Mouse (Mus musculus): ENCODE results near the gene Shtn1.

Gene Shtn1

DNA sequence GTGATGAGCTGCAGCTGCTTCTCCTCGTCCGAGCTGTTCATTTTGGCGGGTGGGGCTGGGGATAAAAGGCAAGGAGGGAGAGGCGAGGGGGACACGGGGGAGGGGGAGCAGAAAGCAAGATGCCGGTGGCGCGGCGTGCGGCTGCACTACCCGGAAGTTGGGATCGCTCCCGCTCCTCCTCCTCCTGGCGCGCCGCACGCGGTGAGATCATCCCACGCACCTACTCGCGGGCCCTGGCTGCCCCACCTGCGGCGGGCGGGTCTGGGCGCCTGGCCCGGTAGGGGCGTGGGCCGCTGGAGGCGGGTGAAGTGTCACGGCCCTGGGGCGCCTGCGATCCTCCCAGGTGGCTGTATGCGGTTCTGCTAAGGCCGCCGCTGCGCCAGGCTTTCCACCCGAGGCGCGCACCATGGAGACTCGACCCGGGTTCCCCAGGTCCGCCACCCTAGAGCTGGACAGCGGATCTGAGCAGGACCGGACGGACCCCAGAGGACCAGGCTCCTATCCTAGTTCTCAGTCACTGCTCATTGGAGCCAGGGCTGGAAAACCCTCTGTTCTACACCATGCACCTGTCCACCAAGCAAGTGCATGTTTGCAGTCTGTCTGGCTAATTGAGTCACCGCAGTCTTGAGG is at the start of gene Shtn1:
Shtn1 (minus strand) TSS at position 629 of the 630 bp plus-strand sequence.
- no peak for DNase-seq (ENCODE audit: low spot score in 2 of 2)

DNA sequence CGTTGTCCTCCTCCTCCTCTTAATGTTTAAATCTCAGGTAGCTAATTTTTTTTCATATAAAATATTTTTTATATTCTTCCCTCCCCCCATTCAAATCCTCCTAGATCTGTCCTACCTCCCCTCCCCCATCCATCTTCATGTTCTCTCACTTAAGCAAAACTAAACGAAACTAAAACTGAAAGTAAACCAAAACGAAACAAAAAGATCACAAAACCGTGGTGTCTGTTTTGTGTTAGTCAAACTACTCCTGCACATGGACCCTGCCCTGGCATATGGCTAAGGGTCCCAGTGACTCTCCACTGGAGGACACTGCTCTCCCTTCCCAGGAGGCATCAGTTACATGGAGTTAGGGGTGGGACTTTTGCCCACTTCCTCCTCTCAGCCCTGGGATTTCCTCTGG is 38.3 kb upstream of the Shtn1 start:
- DNase-seq (ENCODE audit: low spot score in 2 of 2) = no peak

DNA sequence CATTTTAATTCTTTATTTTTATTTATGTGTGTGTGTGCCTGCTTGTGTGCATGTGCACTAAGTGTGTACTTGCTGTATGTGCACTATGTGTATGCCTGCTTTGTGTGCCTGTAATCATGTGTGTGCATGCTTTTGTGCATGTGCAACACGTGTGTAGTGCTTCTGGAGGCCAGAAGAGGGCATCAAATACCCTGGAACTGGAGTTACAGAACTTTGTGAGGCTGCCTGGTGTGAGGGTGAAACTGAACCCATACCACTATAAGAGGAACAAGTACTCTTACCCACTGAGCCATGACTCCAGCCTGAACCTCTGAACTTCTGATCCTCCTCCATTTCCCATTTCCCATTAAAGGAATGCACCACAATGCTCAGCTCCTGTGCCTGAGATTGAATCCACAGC is 34.0 kb upstream of the Shtn1 start:
- DNase-seq (ENCODE audit: low spot score in 2 of 2) = no peak

DNA sequence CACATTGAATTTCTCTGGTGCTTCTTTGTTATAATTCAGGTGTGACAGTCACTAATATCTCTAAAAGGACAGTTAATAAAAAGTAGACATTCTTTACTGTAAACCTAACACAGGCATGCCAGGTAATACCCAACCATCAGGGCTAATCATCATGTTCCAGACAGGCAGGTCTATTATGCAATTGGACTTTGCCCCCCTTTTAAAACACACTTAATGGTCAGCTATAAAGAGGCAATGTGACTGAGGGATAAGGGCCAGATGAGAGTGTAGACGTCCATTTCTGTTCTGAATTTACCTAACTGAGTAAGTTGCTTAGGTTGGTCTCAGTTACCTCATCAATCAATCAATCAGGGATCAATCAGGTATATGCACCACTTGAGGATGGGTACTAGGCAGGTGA is 22.4 kb upstream of the Shtn1 start:
- no peak for DNase-seq (ENCODE audit: low spot score in 2 of 2)

DNA sequence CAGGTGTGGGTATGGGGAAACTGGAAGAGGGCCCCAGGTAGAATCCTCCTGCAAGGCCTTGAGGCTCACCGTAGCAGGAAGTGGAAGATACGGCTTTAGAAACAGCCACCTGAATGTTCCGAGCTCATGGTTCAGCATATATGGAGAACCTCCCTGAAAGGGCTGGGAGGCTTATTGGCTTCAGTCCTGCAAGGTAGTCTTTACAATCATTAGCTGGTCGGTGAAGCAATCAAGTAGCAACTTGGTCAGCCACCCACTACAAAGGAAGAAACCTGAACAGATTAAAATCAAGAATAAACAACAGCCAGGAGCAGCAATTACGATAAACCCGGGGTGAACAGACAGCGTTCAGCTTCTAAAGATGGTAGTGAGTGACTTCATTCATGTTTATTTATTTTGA is 16.4 kb upstream of the Shtn1 start:
- DNase-seq (ENCODE audit: low spot score in 2 of 2) = no peak

DNA sequence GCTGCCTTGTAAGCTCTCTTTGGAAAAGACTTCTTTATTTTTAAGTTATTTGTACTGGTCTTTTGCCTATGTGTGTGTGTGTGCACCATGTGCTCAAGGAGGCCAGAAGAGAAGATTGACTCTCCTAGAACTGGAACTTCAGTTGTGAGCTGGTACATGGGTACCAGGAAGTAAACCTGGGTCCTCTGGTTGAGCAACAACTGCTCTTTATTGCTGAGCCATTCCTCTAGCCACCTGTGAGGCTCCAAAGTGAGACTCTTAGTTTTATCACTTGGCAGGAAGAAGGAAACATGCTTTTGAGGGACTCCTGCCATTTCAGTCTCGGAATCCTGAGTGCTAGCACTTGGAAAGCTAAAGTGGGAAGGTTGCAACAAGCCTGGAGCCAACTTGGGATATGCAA is 14.4 kb upstream of the Shtn1 start:
- DNase-seq (ENCODE audit: low spot score in 2 of 2) = no peak

DNA sequence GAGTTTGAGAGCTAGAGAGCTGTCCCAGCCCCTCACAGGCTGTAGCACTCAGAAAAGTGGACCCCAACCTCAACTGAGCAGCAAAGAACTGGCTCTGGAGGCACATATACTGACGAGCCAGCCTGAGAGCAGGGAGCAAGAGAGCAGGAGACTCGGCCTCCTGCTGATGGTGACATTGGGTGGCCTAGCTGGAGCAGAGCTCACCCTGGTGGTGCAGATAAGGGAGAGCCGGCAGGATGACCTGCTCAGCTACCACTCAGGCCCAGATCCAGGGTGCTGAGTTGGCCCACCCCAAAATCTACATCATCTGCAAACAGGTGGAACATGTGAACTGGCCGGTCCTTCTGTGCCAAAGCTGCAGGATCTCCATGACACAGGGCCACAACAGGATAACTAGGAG is 8.4 kb upstream of the Shtn1 start:
- no peak for DNase-seq (ENCODE audit: low spot score in 2 of 2)

DNA sequence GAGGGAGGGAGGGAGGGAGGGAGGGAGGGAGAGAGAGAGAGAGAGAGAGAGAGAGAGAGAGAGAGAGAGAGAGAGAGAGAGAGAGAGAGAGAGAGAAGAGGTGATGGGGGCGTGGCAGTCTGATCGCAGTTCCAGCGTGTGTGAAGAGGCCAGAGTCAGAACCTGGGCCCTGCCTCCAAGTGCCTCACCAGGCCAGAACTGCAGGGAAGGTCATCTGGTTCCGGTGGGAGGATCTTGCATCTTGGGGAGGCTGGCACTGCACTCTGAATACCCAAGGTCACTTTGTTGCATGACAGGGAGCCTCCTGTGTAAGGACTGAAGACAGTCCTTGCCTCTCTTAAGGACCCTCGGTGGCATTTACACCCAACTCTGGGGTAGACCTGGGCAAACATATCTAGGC is 231 bp upstream of the Shtn1 start:
- no peak for DNase-seq (ENCODE audit: low spot score in 2 of 2)

DNA sequence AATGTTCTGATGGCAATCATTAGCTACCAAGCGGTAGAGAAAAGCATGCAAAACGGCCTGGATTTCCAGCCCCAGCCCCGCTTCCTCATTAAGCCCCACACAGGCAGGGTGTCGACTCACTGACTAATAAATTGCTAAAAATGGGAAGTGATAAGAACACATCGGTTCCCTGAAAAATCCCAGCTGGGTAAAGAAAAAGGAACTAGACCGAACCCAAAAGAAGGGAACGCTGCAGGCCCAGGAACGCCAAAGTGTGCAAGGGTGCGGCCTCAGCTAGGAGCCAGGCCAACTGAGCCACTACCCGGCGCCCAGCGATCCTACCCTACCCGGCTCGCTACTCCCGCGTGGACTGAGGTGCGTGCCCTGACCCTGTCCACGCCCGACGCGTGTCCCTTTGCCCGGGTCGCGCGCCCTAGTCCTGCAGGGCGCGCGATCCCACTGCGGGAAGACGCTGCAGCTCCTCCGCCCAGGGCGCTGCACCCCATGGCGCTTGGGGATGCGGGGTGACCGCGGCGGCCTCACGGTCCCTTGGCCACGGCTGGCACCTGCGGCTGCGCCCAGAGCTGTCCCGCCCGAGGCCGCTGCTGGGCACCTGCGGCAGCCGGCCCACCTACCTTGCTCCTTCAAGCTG is 944 bp downstream of the Shtn1 start:
- no peak for DNase-seq (ENCODE audit: low spot score in 2 of 2)

DNA sequence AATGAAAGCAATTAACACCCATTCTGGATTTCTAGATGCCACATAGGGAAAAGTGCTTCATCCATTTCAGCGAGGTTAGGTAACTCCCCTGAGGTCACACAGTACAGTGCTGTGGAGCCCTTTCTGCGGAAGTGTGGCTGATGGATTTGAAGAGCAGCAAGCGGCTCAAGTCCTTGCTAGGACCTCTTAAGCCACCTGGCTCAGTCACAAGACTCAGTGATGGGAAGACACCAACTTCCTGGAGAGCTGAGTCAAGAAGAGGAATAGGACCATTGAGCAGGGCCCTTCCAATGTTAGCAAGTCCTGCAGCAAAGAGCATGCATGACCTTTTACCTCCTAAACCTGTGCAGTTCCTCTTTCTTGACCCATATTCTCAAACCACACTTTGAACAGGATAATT is 1.5 kb downstream of the Shtn1 start:
- DNase-seq (ENCODE audit: low spot score in 2 of 2) = no peak

DNA sequence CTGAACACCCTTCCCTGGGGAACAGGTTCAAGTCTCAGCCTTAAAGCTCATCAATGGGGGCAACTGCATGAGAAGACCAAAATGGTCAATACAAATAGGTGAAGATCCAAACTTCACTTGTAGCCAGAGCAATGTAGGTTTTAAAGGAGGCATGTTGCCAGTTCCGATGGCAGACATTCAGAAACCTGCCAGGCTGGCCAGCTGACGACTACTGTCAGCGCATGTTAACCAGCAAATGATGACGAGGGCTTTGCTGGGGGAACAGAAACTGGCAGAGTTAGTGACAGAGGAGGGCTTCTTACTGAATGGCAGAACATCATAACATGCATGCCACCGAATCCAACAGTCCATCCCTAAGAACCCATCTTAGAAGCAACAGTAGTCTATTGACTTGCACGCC is 2.9 kb downstream of the Shtn1 start:
- DNase-seq (ENCODE audit: low spot score in 2 of 2) = no peak

DNA sequence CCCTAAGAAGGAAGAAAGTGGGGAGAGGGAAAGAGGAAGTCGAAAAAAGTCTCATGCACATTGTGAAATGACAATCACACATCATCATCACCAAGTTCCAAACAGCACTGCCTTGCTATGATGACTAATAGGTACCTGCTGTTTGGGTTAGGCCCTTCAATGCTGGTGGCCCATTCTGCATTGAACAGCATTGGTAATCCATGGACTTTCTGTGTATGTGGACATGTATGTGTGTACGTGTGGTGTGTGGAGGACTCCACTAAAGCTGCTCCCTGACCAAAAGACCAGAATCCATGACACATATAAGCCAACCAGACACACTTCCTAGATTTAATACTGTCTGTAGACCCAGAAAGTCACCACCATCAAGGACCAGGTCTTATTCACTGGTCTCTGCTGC is 3.9 kb downstream of the Shtn1 start:
- no peak for DNase-seq (ENCODE audit: low spot score in 2 of 2)

DNA sequence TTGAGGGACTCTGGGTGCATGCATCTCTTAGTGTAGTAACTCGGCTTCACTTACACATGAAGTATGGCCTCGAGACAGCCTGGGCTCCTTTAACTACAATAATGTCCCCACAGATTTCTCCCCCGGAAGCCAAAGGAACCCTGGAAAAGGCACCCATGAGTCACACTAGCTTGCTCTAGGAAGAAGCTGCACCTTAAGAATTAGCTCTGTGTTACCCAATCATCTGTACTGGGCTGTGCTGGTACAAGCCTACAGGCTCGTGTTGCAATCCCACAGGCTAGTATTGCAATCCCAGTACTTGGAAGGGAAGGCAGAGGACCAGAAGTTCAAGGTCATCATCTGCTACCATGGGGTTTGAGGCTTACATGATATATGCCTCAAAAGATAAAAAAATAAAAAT is 4.5 kb downstream of the Shtn1 start:
- DNase-seq (ENCODE audit: low spot score in 2 of 2) = no peak

DNA sequence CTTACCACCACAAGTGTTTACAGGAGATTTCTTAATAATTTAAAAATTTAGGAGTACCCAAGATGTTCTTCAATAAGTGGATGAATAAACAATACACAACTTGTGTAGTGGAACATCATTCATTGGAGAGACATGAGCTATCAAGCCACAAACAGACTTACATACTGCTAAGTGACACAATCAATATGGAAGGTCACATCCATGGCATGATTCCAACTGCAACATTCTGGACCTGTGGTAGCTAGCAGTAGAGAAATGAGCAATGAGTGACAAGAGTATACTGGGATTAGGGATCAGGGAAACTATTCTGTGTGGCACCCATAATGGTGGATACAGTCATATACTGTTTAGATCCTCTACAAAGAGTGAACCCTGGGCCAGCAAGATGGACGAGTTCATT is 8.2 kb downstream of the Shtn1 start:
- no peak for DNase-seq (ENCODE audit: low spot score in 2 of 2)

DNA sequence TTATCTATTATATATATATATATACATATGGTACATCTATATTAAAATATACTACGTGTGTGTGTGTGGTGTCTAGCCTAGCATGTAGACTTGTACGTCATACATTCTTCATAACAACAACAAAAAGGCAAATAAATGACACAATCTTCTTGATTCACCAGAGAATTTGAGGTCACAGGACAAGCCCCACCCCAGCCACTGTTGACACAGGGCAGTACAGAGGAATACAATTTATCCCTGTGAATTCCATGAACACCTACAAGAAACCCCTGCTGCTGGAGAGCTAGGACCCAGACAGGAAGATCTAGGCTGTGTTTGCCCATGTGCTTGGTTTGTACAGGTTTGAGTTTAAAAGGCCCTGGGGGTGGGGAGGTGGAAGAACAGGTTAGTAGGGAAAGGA is 9.2 kb downstream of the Shtn1 start:
- DNase-seq (ENCODE audit: low spot score in 2 of 2) = no peak

DNA sequence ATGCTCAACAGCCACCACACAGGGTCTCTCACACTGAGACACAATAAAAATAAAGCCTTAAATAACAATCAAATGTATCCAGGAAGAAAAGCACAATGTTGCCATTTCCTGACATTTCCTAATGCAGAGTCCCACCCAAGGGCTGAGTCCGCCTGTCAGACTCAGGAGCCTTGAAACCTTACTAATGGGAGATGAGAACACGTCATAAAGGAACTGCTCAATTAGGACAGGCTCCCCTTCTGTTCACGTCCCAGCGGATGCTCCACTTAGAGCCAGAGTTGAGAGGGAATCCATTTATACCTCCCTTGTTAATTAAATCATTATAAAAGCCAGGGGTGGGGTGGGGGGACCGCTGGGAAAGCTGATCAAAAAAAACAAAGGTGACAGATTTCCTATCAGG is 9.8 kb downstream of the Shtn1 start:
- DNase-seq (ENCODE audit: low spot score in 2 of 2) = no peak

DNA sequence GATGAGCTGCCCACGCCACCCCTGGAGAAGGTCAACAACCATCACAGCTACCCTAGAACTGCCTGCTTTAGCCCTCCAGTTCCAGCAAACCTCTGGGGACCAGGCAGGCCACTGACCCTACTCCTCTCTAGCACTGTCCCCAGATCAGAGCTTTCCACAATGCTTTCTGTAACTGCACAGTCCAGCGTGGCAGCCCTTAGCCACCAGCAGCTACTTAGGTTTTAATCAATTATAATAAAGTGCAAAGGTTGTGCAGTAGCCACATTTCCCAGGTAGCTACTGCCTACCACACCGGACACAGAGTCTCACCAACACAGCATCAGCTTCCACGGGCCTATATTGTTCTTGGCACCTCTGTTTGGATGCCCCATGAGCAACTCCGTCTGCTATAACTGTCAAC is 11.3 kb downstream of the Shtn1 start:
- no peak for DNase-seq (ENCODE audit: low spot score in 2 of 2)

DNA sequence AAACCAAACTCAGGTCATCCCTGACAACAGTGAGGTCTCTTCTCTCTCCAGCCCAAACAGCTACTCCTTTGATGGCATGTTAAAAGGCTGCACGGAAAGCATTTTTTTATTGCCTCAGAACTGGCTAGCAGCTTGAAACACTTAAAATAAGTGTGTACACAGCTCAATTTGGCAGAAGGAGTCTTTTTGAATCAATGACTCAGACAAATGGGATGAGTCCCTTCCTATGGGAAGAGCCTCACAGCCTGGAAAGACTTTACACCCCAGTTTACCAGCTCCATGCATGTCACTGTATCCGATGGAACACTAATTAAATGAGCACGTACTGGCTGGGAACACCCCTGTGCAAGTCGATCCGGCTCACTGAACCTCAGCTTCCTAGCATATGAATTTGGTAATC is 12.3 kb downstream of the Shtn1 start:
- no peak for DNase-seq (ENCODE audit: low spot score in 2 of 2)

DNA sequence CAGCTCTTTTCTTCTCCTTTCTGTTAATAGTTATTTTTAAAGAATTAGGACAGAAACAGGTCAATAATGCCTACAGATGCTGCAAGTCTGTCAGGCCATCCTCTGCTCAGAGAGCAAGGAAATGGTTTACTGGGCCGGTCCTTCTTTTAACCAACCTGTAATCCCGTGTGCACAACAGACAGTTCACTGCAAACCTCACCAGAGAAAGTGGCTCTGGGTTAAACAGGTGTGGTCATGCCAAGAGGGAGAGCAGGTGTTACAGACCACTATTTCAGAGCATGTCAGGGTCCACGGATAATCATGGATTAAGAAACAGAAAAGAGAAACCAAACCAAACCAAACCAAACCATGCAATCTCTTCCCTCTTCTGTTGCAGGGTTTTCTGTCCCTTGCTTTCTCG is 17.8 kb downstream of the Shtn1 start:
- DNase-seq (ENCODE audit: low spot score in 2 of 2) = no peak

DNA sequence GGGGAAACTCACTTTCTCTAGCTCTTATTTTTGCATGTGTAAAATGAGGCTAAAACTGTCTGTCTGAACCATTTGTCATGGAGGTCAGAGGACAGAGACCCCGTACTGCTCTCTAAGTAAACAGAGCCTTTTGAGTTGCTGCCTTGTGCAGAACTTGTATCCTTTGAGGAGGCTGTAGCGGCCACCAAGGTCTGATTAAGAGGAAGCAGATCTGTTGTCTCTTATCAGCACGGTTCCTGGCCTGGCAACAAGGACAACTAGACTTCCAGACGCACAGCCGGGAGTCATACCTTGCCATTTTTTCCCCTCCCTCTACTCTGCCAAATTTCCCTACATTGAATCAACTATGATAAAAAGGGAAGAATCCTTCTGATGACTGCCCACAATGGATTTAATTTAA is 18.5 kb downstream of the Shtn1 start:
- DNase-seq (ENCODE audit: low spot score in 2 of 2) = no peak

DNA sequence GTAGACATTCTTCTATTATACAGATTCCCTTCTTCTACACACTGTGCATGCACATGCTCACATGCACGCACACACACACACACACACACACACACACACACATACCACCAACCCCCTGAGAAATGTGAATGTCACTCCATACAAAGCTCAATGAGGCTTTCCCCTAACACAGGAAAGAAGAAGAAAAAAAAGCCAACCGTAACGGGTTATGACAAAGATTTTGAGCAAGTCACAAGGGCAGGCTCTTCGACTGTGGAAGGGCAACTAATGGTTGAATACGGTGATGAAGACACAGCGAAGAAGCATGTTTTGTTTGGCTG is 21.3 kb downstream of the Shtn1 start:
- no peak for DNase-seq (ENCODE audit: low spot score in 2 of 2)

DNA sequence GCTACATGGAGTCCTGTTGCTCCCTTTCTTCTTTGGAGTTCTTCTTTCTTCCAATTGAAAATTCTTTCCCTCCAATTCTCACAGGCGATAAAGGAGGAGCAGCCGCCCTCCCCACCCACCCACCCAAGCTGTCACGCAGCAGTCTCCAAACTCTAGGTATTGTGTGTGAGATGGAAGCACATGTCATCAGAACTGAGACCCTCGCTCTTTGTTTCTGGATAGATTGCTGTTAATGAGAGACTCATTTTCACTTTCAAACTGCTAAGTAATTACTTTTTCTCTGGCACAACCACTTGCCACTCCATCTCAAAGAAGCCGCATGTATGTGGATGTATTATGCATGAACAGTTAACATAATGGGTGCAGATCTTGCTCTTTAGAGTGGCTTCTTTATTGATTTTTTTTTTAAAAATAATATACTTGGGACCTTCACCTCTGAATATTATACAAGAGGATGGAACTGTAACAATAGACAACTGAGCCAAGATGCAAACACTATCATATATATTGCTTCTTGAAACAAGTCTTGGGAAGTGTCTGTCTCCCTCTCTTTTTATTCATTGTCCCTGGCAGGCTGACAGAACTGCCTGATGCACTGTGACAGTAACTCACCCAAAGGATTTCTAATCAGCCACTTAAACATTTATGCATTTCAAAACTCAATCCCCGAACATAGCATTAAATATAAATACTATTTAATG is 21.8 kb downstream of the Shtn1 start:
- DNase-seq (ENCODE audit: low spot score in 2 of 2) = no peak

DNA sequence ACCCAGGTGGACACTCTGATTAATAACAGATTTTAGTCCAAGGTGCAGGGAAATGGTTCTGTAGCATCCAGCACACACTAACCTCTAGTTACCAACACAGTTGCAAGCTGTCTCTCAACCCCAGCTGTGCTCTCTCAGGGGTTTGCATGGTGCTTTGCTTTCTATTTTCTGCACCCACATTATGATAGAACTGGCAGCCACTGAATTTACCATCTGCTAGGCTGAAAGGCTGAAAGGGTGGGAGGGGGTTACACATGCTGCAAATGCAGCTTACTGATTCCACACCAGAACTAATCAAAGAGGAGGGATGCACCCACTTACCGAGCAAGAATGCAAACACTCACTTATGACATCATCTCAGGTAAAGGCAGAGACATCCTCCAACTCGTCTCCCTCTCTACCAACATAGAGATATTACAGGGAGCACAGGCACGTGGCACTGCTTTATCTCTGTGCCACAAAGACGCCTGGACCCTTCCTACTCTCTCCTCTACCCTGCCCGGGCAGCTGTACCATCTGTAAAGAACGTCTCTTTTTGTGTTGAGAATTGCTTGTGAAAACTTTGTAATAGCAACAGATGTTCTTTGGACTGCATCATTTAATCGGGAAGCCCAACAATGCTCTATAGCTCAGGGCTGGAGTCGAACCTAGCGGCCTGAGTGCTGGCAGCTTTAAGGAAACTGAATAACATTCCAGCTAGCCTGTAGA is 23.0 kb downstream of the Shtn1 start:
- no peak for DNase-seq (ENCODE audit: low spot score in 2 of 2)

Measured in spleen, postnatal 14 days (tissue).